Mouse (Mus musculus) fibroblast of lung, adult 2 months (primary cell): ENCODE measurements around the gene G3bp2.

ENCODE experiments used
- DNase-seq: peaks from one replicate; pipeline ENCODE4 v3.0.0-alpha.2; 2011; ENCODE audit warnings: low read depth

G3bp2 gene

GRCm38 (mm10) chr5:92098351-92099109 lies 15.0 kb upstream of the G3bp2 start:
- DNase-seq, result no peak

GRCm38 (mm10) chr5:92097779-92098178 lies 14.3 kb upstream of the G3bp2 start:
- DNase-seq, result no peak

- no peak for DNase-seq
Observed at GRCm38 (mm10) chr5:92096786-92097185, 13.3 kb upstream of the G3bp2 start.

- no peak for DNase-seq
Observed at GRCm38 (mm10) chr5:92094062-92094415, 10.5 kb upstream of the G3bp2 start.

GRCm38 (mm10) chr5:92093263-92094061 lies 9.9 kb upstream of the G3bp2 start:
- no peak for DNase-seq

GRCm38 (mm10) chr5:92087469-92087868 lies 4.0 kb upstream of the G3bp2 start:
- no peak for DNase-seq

- no peak for DNase-seq
Observed at GRCm38 (mm10) chr5:92085821-92086550, 2.5 kb upstream of the G3bp2 start.

GRCm38 (mm10) chr5:92085246-92085645 lies 1.7 kb upstream of the G3bp2 start:
- no peak for DNase-seq

- no peak for DNase-seq
Observed at GRCm38 (mm10) chr5:92082821-92083401, 608 bp downstream of the G3bp2 start.

- DNase-seq, result no peak
Observed at GRCm38 (mm10) chr5:92081326-92081725, 2.2 kb downstream of the G3bp2 start.

- no peak for DNase-seq
Observed at GRCm38 (mm10) chr5:92080400-92080799, 3.1 kb downstream of the G3bp2 start.

- DNase-seq, result no peak
Observed at GRCm38 (mm10) chr5:92079304-92079703, 4.2 kb downstream of the G3bp2 start.

- DNase-seq, result no peak
Observed at GRCm38 (mm10) chr5:92078751-92079150, 4.8 kb downstream of the G3bp2 start.

- no peak for DNase-seq
Observed at GRCm38 (mm10) chr5:92076273-92076672, 7.2 kb downstream of the G3bp2 start.

- no peak for DNase-seq
Observed at GRCm38 (mm10) chr5:92074061-92074460, 9.5 kb downstream of the G3bp2 start.

- DNase-seq, result no peak
Observed at GRCm38 (mm10) chr5:92063192-92063591, 20.3 kb downstream of the G3bp2 start.

GRCm38 (mm10) chr5:92052866-92053265 lies 30.7 kb downstream of the G3bp2 start:
- no peak for DNase-seq

- DNase-seq, result no peak
Observed at GRCm38 (mm10) chr5:92050419-92050818, 33.1 kb downstream of the G3bp2 start.

- no peak for DNase-seq
Observed at GRCm38 (mm10) chr5:92043783-92044182, 39.7 kb downstream of the G3bp2 start, which contains the start of gene Cdkl2. Gene Cdkl2, minus strand, starts transcription at chr5:92043883.

- peak; percentile 56 for DNase-seq
Observed at GRCm38 (mm10) chr5:92042377-92043348, 40.9 kb downstream of the G3bp2 start.

GRCm38 (mm10) chr5:92019960-92020359 lies 63.6 kb downstream of the G3bp2 start:
- DNase-seq, result no peak
